ENCODE assay signal across 8 mouse cellular contexts in genomic region chr13:54447496-54448224, GRCm38 (mm10). TPM values are rescaled to one million over a fixed set of nuclear protein-coding genes. Genes with fewer than 3 reads are reported as not detected.
A peak's percentile ranks its signal among the peaks of the same experiment; 100 is the strongest.
DNase-seq lines count a peak whose midpoint lies in the region; ATAC-seq and TF ChIP-seq lines count a peak whose summit lies in the region.

No protein-coding gene starts in this region.

- no peaks in the 10 kb centered on the region for H3K27me3 ChIP-seq in kidney, adult 2 months (replicated peaks; ENCODE audit: control insufficient read depth, insufficient read depth, low read length)
- peaks cover 2% of the 10 kb centered on the region; the same call in 1 of the 2 replicates for H3K27me3 ChIP-seq in heart, embryonic 15.5 days
- no peaks in the 10 kb centered on the region for H3K27me3 ChIP-seq in stomach, embryonic 15.5 days (replicated peaks)

- no peaks in the 10 kb centered on the region for H3K9me3 ChIP-seq in heart, embryonic 15.5 days (replicated peaks)
- no peaks in the 10 kb centered on the region for H3K9me3 ChIP-seq in stomach, embryonic 15.5 days

- H3K27ac ChIP-seq in kidney, adult 2 months (ENCODE audit: insufficient read depth, low read depth, low read length) = no peak overlapping the region
- no peak overlapping the region for H3K27ac ChIP-seq in heart, embryonic 15.5 days
- H3K27ac ChIP-seq in stomach, embryonic 15.5 days = peak overlapping the region; percentile 57; the same call in 1 of the 2 replicates

- DNase-seq in kidney, adult 2 months = peak; percentile 43
- DNase-seq in kidney, adult 11 months = no peak
- DNase-seq in brain, embryonic 18.5 days (ENCODE audit: low read depth, low spot score) = peak; percentile 60
- peak; percentile 50 for DNase-seq in layer of hippocampus, adult 9-11 months
- DNase-seq in urinary bladder, postnatal 36 days (ENCODE audit: low spot score in 2 of 2) = no peak

- TF ChIP-seq POLR2A in kidney, adult 2 months (IDR thresholded peaks at IDR 0.05; ENCODE audit: low read depth, low read length) = no peak

- no peaks in the 10 kb centered on the region for H3K4me1 ChIP-seq in kidney, adult 2 months (ENCODE audit: control insufficient read depth, insufficient read depth, low read length)
- H3K4me1 ChIP-seq in heart, embryonic 15.5 days (replicated peaks) = peaks cover 8% of the 10 kb centered on the region
- peaks cover 11% of the 10 kb centered on the region; the same call in 1 of the 2 replicates for H3K4me1 ChIP-seq in stomach, embryonic 15.5 days

- no peak overlapping the region for H3K9ac ChIP-seq in heart, embryonic 15.5 days
- no peak overlapping the region for H3K9ac ChIP-seq in stomach, embryonic 15.5 days

- WGBS in kidney, adult 2 months = 5% methylated on average over 15 of the region's 15 CpGs
- WGBS in heart, embryonic 15.5 days = 2% methylated on average over 15 of the region's 15 CpGs
- 4% methylated on average over 15 of the region's 15 CpGs for WGBS in stomach, embryonic 15.5 days

- peak overlapping the region; percentile 37; the same call in 1 of the 2 replicates for H3K4me2 ChIP-seq in heart, embryonic 15.5 days
- H3K4me2 ChIP-seq in stomach, embryonic 15.5 days = peak overlapping the region; percentile 36

- ATAC-seq in heart, embryonic 15.5 days (replicated peaks; ENCODE audit: insufficient number of reproducible peaks, insufficient read depth, low FRiP score, low read depth) = no peak
- peak; percentile 63 for ATAC-seq in megakaryocyte progenitor cell, adult 5-6 weeks (replicated peaks; ENCODE audit: poor library complexity)
- ATAC-seq in stomach, embryonic 15.5 days (ENCODE audit: insufficient read depth, low FRiP score, low read depth) = peak; percentile 33; the same call in 1 of the 2 replicates

- H3K4me3 ChIP-seq in kidney, adult 2 months (ENCODE audit: insufficient read depth, low read depth, low read length) = no peak overlapping the region
- H3K4me3 ChIP-seq in heart, embryonic 15.5 days = no peak overlapping the region
- H3K4me3 ChIP-seq in stomach, embryonic 15.5 days (replicated peaks) = 0 out of 2 replicates have a peak overlapping the region, but pooled peaks have one; percentile 3

- no peaks in the 10 kb centered on the region for H3K36me3 ChIP-seq in kidney, adult 2 months (ENCODE audit: control insufficient read depth, insufficient read depth, low read length)
- no peaks in the 10 kb centered on the region for H3K36me3 ChIP-seq in heart, embryonic 15.5 days
- no peaks in the 10 kb centered on the region for H3K36me3 ChIP-seq in stomach, embryonic 15.5 days

- TF ChIP-seq CTCF in kidney, adult 2 months (conservative IDR thresholded peaks at IDR 0.05; ENCODE audit: insufficient read depth, insufficient read length, low read depth, low read length) = no peak; the same call in 1 of the 2 replicates

RNA-seq across cellular contexts. Expression of gene Thoc3, which starts 21.0 kb away (rescaled TPM):
- polyA plus RNA-seq in kidney, adult 2 months (2012; rRNA removed) = 20.3 and 28.2 TPM in 2 replicates
- 62.0 and 74.9 TPM in 2 replicates for polyA plus RNA-seq in heart, embryonic 15.5 days (2015; fragmentation: Nextera tagmentation; extraction: Ambion mirVana)
- 24.8 and 25.9 TPM in 2 replicates for total RNA-seq in megakaryocyte progenitor cell, adult 5-6 weeks (2015)
- total RNA-seq in megakaryocyte progenitor cell, adult 5-6 weeks (2017) = 40.3 and 47.1 TPM in 2 replicates
- 104 and 109 TPM in 2 replicates for polyA plus RNA-seq in stomach, embryonic 15.5 days (2015; fragmentation: Nextera tagmentation; extraction: Ambion mirVana)

RNA-seq across cellular contexts. Expression of gene Simc1, which starts 55.9 kb away (rescaled TPM):
- 7.5 and 9.1 TPM in 2 replicates for polyA plus RNA-seq in kidney, adult 2 months (2012; rRNA removed)
- polyA plus RNA-seq in heart, embryonic 15.5 days (2015; fragmentation: Nextera tagmentation; extraction: Ambion mirVana) = 3.4 and 4.6 TPM in 2 replicates
- 13.6 and 22.0 TPM in 2 replicates for total RNA-seq in megakaryocyte progenitor cell, adult 5-6 weeks (2015)
- 4.0 and 7.0 TPM in 2 replicates for total RNA-seq in megakaryocyte progenitor cell, adult 5-6 weeks (2017)
- 8.7 and 9.7 TPM in 2 replicates for polyA plus RNA-seq in stomach, embryonic 15.5 days (2015; fragmentation: Nextera tagmentation; extraction: Ambion mirVana)

Comparison
In these comparisons a context has a peak if more than half of its experiments do, and no peak if none do; other contexts are left out.
1. DNase-seq: peak in kidney, adult 2 months (single experiment), brain, embryonic 18.5 days (single experiment) and layer of hippocampus, adult 9-11 months (single experiment); none in kidney, adult 11 months (single experiment) and urinary bladder, postnatal 36 days (0 of 2).